In the genomic region with DNA sequence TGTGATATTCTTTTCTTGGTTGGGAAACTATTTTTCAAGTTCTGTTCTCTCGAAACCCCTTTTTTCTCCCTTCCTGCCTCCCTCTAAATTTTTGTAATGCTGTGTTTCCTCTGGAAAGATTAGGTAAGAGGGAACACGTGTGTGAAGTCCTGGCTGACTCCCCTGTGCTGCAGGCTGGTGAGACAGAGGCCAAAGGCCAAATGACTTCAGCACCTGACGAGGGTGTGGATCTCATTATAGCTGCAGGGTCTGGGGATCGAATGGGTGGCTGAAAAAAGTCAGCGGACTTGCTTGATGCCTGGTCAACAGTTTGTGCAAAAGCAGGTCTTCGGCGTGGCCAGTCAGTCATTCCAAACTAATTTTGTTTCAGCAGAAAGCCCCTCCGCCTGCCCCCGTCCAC, we compare ENCODE assay signal across 32 mouse cellular contexts.
A peak's percentile ranks its signal among the peaks of the same experiment; 100 is the strongest.
DNase-seq lines count a peak whose midpoint lies in the region; ATAC-seq and TF ChIP-seq lines count a peak whose summit lies in the region.
"Had no signal": no experiment of that assay in that cellular context is flagged by ENCODE, and none has a peak within 500 bp of the region (broad histone marks: within the 10 kb centered on the region; RNA-seq: fewer than 3 reads in every experiment).

No protein-coding gene starts in this region.

- H3K9ac ChIP-seq in limb, embryonic 13.5 days, result no peak overlapping the region
- H3K9ac ChIP-seq: forebrain, embryonic 12.5 days; forebrain, postnatal 0 days; heart, embryonic 13.5 days; hindbrain, embryonic 14.5 days; lung, embryonic 15.5 days; neural tube, embryonic 12.5 days; stomach, embryonic 15.5 days had no signal

- H3K4me1 ChIP-seq in limb, embryonic 13.5 days, result peaks cover 43% of the 10 kb centered on the region
- H3K4me1 ChIP-seq: forebrain, embryonic 12.5 days; neural tube, embryonic 12.5 days; stomach, embryonic 15.5 days had no signal

- 24% methylated on average over 9 of the region's 9 CpGs for WGBS in limb, embryonic 13.5 days

- H3K36me3 ChIP-seq in limb, embryonic 13.5 days, result no peaks in the 10 kb centered on the region
- H3K36me3 ChIP-seq: forebrain, embryonic 12.5 days; heart, embryonic 13.5 days; lung, embryonic 15.5 days; neural tube, embryonic 12.5 days; stomach, embryonic 15.5 days had no signal

- intact Hi-C loops in gastrocnemius, adult 2 months (cut with DNase I), result no loop called here

- no peaks in the 10 kb centered on the region for H3K9me3 ChIP-seq in limb, embryonic 13.5 days
- H3K9me3 ChIP-seq: forebrain, embryonic 12.5 days; heart, embryonic 13.5 days; lung, embryonic 15.5 days; neural tube, embryonic 12.5 days; stomach, embryonic 15.5 days had no signal

- H3K27me3 ChIP-seq in limb, embryonic 13.5 days, result no peaks in the 10 kb centered on the region
- H3K27me3 ChIP-seq: forebrain, embryonic 12.5 days; heart, embryonic 13.5 days; lung, embryonic 15.5 days; neural tube, embryonic 12.5 days; stomach, embryonic 15.5 days had no signal

- TF ChIP-seq CTCF in gastrocnemius, adult 2 months (IDR thresholded peaks at IDR 0.05), result no peak

- H3K4me3 ChIP-seq in gastrocnemius, adult 2 months, result no peak overlapping the region
- no peak overlapping the region for H3K4me3 ChIP-seq in limb, embryonic 13.5 days
- H3K4me3 ChIP-seq: erythroblast, embryonic 14.5 days; forebrain, embryonic 12.5 days; heart, embryonic 13.5 days; layer of hippocampus, adult 2 months; left cerebral cortex, adult 2 months; lung, embryonic 15.5 days; neural tube, embryonic 12.5 days; stomach, embryonic 15.5 days had no signal

- peak; percentile 23 for DNase-seq in gastrocnemius, adult 2 months
- DNase-seq in gastrocnemius, adult 8-10 months (ENCODE audit: low spot score in 2 of 2), result no peak
- peak; percentile 46 for DNase-seq in embryo, embryonic 11 days
- peak; percentile 65 for DNase-seq in forelimb bud, embryonic 11.5 days (ENCODE audit: low read depth, low spot score)
- no peak for DNase-seq in adrenal gland, adult 18-20 months (ENCODE audit: low spot score in 2 of 2)
- DNase-seq in neural tube, embryonic 10.5 days (ENCODE audit: extremely low spot score, low spot score), result no peak
- DNase-seq in adrenal gland, adult 8-10 months, result no peak
- DNase-seq: adrenal gland, postnatal 14 days; cerebellum, adult 11-12 months; cerebellum, adult 9-11 months; forebrain, postnatal 0 days; gastrocnemius, postnatal 36 days; heart, postnatal 10 days; kidney, adult 2 months; kidney, postnatal 36 days; lung, postnatal 36 days; right cerebral cortex, postnatal 14 days; thymus, postnatal 25 days had no signal

- ATAC-seq in limb, embryonic 13.5 days (ENCODE audit: low FRiP score, low read depth), result peak; percentile 25; the same call in 1 of the 2 replicates
- ATAC-seq: forebrain, postnatal 0 days; inflammation-experienced regulatory T-cells, adult 6 months; midbrain, embryonic 16.5 days had no signal

- H3K4me2 ChIP-seq in limb, embryonic 13.5 days (replicated peaks), result no peak overlapping the region
- H3K4me2 ChIP-seq: forebrain, embryonic 12.5 days; heart, embryonic 13.5 days; hindbrain, embryonic 14.5 days; liver, embryonic 11.5 days; lung, embryonic 15.5 days; midbrain, embryonic 11.5 days; neural tube, embryonic 12.5 days; stomach, embryonic 15.5 days had no signal

- no peak overlapping the region; the same call in 1 of the 2 replicates for H3K27ac ChIP-seq in gastrocnemius, adult 2 months
- no peak overlapping the region for H3K27ac ChIP-seq in limb, embryonic 13.5 days
- H3K27ac ChIP-seq: forebrain, embryonic 12.5 days; heart, embryonic 13.5 days; hindbrain, embryonic 14.5 days; layer of hippocampus, adult 2 months; left cerebral cortex, adult 2 months; lung, embryonic 15.5 days; neural tube, embryonic 12.5 days; stomach, embryonic 15.5 days had no signal

Comparison
In these comparisons a context has a peak if more than half of its experiments do, and no peak if none do; other contexts are left out.
1. DNase-seq: peak in gastrocnemius, adult 2 months (single experiment), embryo, embryonic 11 days (single experiment) and forelimb bud, embryonic 11.5 days (single experiment); none in gastrocnemius, adult 8-10 months (0 of 2), adrenal gland, adult 18-20 months (0 of 2), neural tube, embryonic 10.5 days (single experiment) and adrenal gland, adult 8-10 months (single experiment).